Mouse (Mus musculus): Measurements from ENCODE around the gene Psmb7.

The Psmb7 gene

GRCm38 (mm10) chr2:38643625-38644427, at the start of gene Psmb7:
Gene Psmb7 (minus strand): TSS chr2:38644087.
- DNase-seq (ENCODE audit: low spot score): peak; percentile 83

- peak; percentile 43 for DNase-seq (ENCODE audit: low spot score)
These were observed 47.7 kb upstream of the Psmb7 start for GRCm38 (mm10) chr2:38691542-38691941.

- no peak for DNase-seq (ENCODE audit: low spot score)
These were observed 46.0 kb upstream of the Psmb7 start for GRCm38 (mm10) chr2:38689881-38690280.

GRCm38 (mm10) chr2:38688791-38689520, 45.1 kb upstream of the Psmb7 start:
- DNase-seq (ENCODE audit: low spot score): peak; percentile 12

GRCm38 (mm10) chr2:38685746-38686145, 41.9 kb upstream of the Psmb7 start:
- no peak for DNase-seq (ENCODE audit: low spot score)

- DNase-seq (ENCODE audit: low spot score): no peak
These were observed 39.2 kb upstream of the Psmb7 start for GRCm38 (mm10) chr2:38683083-38683482.

- DNase-seq (ENCODE audit: low spot score): no peak
These were observed 38.3 kb upstream of the Psmb7 start for GRCm38 (mm10) chr2:38682209-38682608.

GRCm38 (mm10) chr2:38678947-38679346, 35.1 kb upstream of the Psmb7 start:
- DNase-seq (ENCODE audit: low spot score): no peak

GRCm38 (mm10) chr2:38675366-38675969, 31.6 kb upstream of the Psmb7 start:
- DNase-seq (ENCODE audit: low spot score): no peak

GRCm38 (mm10) chr2:38672496-38672895, 28.6 kb upstream of the Psmb7 start:
- DNase-seq (ENCODE audit: low spot score): no peak

- no peak for DNase-seq (ENCODE audit: low spot score)
These were observed 25.1 kb upstream of the Psmb7 start for GRCm38 (mm10) chr2:38668802-38669580.

GRCm38 (mm10) chr2:38661398-38661797, 17.5 kb upstream of the Psmb7 start:
- no peak for DNase-seq (ENCODE audit: low spot score)

- DNase-seq (ENCODE audit: low spot score): peak; percentile 70
These were observed 14.5 kb upstream of the Psmb7 start for GRCm38 (mm10) chr2:38658338-38658836.

GRCm38 (mm10) chr2:38653694-38654093, 9.8 kb upstream of the Psmb7 start:
- DNase-seq (ENCODE audit: low spot score): no peak

- DNase-seq (ENCODE audit: low spot score): no peak
These were observed 9.4 kb upstream of the Psmb7 start for GRCm38 (mm10) chr2:38653293-38653619.

- no peak for DNase-seq (ENCODE audit: low spot score)
These were observed 8.8 kb upstream of the Psmb7 start for GRCm38 (mm10) chr2:38652565-38653292.

GRCm38 (mm10) chr2:38652098-38652497, 8.2 kb upstream of the Psmb7 start:
- no peak for DNase-seq (ENCODE audit: low spot score)

- no peak for DNase-seq (ENCODE audit: low spot score)
These were observed 6.5 kb upstream of the Psmb7 start for GRCm38 (mm10) chr2:38650340-38650739.

GRCm38 (mm10) chr2:38647661-38648060, 3.8 kb upstream of the Psmb7 start:
- DNase-seq (ENCODE audit: low spot score): no peak

GRCm38 (mm10) chr2:38647201-38647606, 3.3 kb upstream of the Psmb7 start:
- no peak for DNase-seq (ENCODE audit: low spot score)

GRCm38 (mm10) chr2:38645936-38646335, 2.0 kb upstream of the Psmb7 start:
- peak; percentile 58 for DNase-seq (ENCODE audit: low spot score)

All from urinary bladder, postnatal 25 days (tissue).